Mouse (Mus musculus) ES-CJ7 (cell line): Measurements from ENCODE around the gene Ano4.
A peak's percentile ranks its signal among the peaks of the same experiment; 100 is the strongest.

ENCODE experiments used
- DNase-seq: peaks from one replicate; pipeline ENCODE4 v3.0.0; 2011; ENCODE audit warnings: low read depth, low spot score

The Ano4 gene

GRCm38 (mm10) chr10:89154797-89155465 is 189.6 kb downstream of the Ano4 start:
- no peak for DNase-seq

DNA sequence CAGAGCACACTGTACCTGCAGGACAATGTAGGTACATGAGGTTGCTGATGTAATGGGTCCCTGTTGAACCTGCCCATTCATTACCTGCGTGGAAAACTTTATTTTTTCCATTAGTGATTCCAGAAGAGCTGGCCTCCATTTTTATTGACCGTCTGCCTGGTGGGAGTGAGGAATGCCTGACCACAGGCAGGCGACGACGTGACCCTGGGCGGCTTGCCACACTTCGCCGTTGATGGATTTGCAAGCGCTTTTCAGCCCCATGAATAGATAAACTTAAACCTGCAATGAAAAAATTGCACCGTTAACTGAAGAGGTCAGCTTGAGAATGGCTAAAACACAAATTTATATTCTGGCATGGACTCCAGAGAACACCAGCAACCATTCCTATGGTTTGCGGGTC is 195.4 kb downstream of the Ano4 start:
- DNase-seq: no peak

DNA sequence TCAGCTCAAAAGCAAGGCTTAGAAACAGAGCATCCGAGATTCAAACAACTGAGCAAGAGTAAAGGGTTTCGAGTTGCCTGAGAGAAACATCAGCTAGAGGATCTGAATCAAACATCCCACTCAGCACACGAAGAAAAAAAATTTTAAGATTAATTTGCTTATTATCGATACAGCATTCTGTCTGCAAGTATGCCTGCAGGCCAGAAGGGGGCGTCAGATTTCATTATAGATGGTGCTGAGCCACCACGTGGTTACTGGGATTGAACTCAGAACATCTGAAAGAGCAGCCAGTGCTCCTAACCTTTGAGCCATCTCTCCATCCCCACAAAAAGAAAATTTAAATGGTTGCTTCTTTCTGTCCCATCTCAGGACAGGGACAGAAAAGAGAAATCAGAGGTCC is 223.2 kb downstream of the Ano4 start:
- DNase-seq: peak; percentile 25

DNA sequence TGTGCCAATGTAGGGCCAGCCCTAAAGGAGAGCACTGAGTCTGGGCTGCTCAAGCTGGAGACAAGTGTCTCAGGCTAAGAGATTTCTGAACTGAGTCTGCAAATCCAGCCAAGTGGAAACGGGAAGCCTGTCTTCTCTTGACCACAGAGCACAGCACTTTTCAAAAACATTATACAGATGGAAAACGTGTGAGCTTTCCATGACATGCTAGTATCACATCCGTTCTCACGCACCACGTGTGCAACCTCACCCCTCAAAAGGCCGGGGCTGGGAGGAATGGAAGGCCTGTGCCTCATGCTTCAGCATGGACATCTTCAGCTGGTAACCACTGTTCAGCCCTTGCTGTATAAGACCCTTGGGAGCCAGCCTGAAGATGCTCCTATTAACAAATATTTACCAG is 230.2 kb downstream of the Ano4 start:
- DNase-seq: no peak

- DNase-seq: no peak
These were observed 233.1 kb downstream of the Ano4 start for GRCm38 (mm10) chr10:89111466-89111865.

DNA sequence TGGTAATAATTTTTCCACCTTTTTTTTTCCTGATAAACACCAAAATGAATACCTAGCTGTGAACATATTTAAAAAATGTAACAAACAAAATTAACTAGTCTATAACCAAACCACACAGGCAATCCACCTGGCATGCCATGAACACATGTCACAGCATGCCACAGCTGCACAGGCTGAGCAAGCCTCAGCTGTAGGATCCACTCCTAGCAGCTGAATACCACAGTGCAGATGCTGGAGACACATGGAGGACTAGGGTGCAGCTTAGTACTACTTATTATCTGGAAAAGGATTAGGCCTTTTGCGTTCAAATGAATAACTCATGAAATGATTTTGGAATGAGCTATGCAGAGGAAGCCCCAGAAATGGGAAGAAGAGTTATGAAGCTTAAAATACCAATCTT is 233.6 kb downstream of the Ano4 start:
- no peak for DNase-seq

DNA sequence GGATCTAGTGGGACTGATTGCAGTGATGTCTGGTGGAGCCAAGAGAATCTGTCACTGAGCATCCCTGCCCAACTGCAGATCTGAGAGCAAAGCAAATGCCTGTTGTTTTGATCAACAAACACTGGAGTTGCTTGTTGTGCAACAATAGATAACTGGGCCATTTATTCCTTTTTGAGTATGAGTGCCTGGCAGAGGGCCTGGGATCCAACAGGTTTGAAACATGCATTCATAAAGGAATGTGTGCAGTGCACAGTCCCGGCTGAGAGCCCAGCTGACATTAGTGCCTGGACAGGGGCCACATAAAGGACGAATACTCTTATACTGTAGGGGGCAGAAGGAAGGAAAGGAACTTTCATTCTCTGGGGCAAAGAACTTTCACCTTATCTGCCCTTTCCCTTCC is 241.0 kb downstream of the Ano4 start:
- no peak for DNase-seq

DNA sequence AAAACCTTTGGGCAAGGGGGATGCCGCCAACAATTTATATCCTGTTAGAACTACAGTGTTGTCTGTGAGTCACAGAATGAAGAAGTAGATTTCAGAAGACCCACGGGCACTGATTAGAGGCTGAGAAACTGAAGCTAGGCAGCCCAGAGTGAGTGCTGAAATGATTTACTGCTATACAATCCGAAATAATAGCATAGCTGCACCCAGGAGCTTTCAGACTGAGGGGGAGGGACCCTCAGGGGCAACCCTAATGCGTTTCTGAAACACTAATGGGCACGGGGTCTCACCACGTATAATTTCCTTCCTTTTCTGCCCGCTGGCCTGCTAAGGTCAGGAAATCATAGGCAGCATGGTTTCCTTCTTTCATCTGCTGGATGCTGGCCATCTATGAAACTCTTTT is 242.5 kb downstream of the Ano4 start:
- DNase-seq: no peak

DNA sequence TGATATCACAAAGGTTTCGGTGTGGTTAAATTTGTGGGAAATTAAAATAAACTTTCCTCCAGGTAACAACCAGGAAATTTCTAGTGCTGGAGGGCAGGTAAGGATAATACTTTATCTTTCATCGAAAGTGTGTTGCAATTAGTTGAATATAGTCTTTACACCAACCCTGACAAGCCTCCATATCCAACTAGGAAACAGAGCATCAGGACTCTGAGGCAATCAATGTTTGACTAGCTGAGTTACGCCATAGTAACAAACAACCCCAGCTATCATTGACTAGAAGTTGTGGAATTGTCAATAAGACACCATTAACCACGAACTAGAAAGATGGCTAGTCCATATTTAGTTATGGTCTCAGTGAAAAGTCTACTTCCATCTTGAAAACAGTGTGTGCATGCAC is 246.4 kb downstream of the Ano4 start:
- DNase-seq: no peak

GRCm38 (mm10) chr10:89092350-89093040 is 252.1 kb downstream of the Ano4 start:
- DNase-seq: no peak

DNA sequence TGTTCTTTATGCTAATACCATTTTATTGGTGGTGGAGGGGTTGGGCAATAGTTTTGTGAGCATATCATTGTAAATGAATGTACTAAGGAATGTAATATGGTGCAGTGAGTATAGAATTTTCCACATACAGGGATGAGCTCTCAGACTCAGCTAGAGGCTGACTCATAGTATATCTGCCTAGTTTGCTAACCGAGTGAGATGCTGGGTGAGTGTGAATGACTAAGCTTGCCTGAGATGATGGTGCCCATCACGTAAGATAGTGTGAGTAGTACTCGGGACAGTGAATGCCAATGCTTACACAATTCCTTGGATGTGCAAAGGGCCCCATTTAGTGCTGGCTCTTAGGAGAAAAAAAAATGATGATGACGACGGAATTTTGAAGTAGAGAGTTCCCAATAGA is 267.1 kb downstream of the Ano4 start:
- DNase-seq: no peak

DNA sequence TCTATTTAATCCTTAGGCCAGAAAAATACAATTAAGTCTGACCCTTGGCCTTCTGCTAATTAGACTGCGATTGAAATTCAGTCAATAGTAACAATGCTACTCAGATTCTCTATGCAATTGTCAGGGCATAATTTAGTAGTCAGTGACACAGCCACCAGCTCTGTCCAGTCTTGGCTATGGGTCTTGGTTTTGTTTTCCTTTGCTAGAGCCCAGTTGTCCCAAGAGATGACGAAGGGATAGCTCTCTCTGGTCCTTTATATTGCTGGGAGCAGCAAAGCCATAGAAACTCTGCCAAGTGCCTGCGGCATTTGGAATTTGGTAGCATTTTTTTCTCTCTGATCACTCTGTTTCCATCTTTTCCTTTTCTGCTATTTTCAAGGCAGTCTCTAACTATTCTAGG is 288.7 kb downstream of the Ano4 start:
- no peak for DNase-seq

GRCm38 (mm10) chr10:89044921-89045320 is 299.6 kb downstream of the Ano4 start:
- peak; percentile 61 for DNase-seq

- no peak for DNase-seq
These were observed 300.4 kb downstream of the Ano4 start for GRCm38 (mm10) chr10:89044166-89044565.

- no peak for DNase-seq
These were observed 325.6 kb downstream of the Ano4 start for GRCm38 (mm10) chr10:89018926-89019325.

- no peak for DNase-seq
These were observed 336.3 kb downstream of the Ano4 start for GRCm38 (mm10) chr10:89008303-89008702.

DNA sequence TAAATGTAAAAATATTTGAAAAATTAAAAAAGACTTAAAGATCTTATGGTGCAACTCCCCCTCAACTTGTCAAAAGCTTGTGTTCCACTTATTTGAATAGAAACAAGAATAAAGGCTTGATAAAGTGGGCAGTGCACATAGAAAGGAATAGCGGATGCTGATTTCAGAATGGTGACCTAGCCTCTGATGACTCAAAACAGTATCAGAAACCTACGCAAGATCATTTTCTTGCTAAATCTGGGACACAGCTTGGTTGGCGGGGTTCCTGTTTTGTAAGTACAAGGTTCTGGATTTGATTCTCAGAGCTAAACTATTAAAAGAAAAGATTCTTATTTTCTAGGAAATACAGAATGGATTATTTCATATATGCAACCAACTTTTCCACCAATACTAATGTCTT is 340.0 kb downstream of the Ano4 start:
- DNase-seq: no peak

- DNase-seq: no peak
These were observed 357.6 kb downstream of the Ano4 start for GRCm38 (mm10) chr10:88986925-88987324.

DNA sequence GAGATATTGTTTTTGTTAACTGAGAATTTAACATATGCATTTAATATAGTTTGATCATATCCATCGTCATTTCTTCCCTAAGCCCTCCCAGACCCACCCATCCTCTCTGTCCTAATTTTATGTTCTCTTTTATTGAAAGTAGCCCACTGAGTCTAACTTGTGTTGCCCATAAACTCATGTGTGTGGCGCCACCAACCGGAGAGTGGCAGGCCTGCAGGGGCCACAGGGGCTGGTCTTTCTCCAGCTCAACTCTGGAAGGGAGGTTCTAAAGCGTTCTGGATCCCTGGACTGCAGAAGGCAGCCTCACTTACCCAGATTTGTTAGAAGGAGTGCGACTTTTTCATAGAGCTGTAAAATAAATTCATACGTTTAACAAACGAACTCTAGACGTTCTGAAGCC is 361.1 kb downstream of the Ano4 start:
- peak; percentile 29 for DNase-seq

- no peak for DNase-seq
These were observed 365.1 kb downstream of the Ano4 start for GRCm38 (mm10) chr10:88979451-88979850.

GRCm38 (mm10) chr10:88978932-88979331 is 365.6 kb downstream of the Ano4 start:
- no peak for DNase-seq

DNA sequence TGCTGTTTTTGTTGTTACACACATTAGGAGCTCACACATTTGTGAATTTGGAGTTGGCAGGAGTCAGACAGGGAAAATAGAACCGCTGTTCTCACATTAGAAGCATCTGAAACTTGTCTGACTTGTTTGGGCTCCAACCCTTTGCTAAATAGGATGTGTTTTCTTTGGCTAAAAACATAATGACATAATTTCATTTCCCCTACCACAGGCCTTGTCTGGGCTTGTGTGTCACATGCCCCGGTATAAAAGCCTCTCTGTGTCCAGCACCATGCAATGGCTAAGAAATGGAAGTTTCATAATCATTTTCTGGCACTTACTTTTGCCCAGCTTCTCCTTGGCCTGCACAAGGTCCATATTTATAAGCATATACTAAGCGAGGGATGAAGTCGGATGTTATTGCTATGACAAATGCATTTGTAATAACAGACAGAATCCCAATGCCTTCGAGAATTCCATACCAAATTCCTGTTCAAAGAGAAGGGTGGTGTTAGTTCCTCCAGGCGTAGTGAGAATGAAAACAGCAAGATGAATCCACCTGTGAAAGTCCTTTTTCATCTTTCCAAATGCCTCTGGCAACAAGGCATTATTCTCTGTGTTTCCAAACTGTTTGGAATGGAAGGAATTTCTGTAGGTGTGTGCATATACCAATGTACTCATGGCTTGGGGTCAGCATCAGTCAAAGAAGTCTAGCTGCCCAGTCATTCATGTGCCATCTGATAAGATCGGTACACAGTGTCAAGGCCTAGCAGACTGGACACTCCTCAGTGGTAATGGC is 373.4 kb downstream of the Ano4 start:
- no peak for DNase-seq

GRCm38 (mm10) chr10:88968586-88968985 is 376.0 kb downstream of the Ano4 start:
- no peak for DNase-seq
